Mouse (Mus musculus): ENCODE results near the gene B4galt5.
A peak's percentile ranks its signal among the peaks of the same experiment; 100 is the strongest.

B4galt5 gene

GRCm38 (mm10) chr2:167280090-167280985 lies 68.6 kb downstream of the B4galt5 start:
- DNase-seq (ENCODE audit: low read depth, low spot score), result peak; percentile 84

DNA sequence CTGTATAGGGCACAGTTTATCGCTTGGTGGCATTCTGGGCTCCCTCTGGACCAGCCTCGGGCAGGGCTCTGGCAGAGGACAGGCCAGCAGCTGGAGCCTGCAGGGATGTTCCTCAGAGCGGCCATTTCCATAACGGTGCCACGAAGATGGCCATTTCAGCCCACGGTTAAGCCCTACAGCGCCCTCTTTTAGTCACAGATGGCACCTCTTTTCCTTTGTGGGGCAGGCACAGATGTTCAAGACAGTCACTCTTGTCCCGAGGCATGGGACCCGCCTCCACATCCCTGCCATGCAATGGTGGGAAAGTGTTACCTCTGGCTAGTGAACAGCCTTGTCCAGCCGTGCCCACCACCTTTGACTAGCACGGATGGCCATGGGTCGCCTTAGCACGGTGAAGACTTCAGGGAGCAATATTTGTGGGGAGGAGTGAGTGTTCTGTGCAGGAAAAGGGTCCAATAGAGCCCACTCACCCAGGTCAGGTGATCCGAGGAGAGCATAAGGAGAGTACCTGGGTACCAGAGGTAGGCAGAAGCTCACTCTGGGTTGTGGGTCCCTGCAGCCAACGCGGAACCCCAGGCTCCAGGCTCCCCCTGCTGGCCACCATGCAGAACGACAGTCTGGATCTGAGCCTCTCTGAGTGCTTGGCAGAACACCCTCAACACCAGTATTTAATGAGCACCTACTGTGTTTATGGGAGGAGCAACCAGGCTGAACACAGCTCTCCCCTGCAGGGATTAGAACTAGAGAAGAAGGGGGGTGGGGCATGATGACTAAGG lies 70.0 kb downstream of the B4galt5 start:
- DNase-seq (ENCODE audit: low read depth, low spot score), result peak; percentile 73

GRCm38 (mm10) chr2:167278011-167278410 lies 71.0 kb downstream of the B4galt5 start:
- DNase-seq (ENCODE audit: low read depth, low spot score), result no peak

DNA sequence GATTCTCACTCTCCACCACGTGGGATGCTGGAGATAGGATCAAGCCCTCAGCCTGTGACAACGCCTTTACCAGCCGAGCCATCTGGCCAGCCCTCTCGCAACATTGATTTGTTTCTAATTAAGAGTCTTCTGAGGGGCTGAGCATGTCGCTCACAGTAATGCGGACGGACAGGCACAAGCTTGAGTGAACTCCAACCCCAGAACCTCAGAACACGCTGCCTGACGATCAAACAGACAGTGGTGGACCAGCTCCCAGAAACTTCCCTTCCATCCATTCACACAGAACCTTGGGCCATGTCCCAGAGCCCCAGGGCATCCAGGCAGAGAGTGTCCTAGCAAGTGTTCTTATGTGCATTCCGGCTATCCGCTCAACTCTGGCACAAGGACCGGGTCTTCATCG lies 72.0 kb downstream of the B4galt5 start:
- no peak for DNase-seq (ENCODE audit: low read depth, low spot score)

DNA sequence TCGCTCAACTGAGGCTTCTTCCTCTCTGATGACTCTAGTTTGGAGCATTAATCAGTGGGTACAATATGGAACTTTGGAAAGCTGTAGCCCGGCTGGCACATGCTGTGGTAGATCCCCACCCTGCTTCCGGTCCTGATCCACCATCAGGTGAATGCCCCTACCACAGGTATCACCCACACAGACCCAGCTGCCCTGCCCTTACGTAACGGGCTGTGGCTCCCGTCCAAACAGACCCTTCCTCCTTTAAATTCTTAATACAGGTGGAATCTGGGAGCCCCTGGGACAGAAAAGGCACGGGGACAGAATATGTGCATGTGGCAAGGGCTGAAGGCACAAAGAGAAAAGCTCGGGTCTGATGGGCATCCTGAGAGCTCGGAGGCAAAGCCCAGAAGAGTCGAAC lies 73.1 kb downstream of the B4galt5 start:
- DNase-seq (ENCODE audit: low read depth, low spot score), result no peak

DNA sequence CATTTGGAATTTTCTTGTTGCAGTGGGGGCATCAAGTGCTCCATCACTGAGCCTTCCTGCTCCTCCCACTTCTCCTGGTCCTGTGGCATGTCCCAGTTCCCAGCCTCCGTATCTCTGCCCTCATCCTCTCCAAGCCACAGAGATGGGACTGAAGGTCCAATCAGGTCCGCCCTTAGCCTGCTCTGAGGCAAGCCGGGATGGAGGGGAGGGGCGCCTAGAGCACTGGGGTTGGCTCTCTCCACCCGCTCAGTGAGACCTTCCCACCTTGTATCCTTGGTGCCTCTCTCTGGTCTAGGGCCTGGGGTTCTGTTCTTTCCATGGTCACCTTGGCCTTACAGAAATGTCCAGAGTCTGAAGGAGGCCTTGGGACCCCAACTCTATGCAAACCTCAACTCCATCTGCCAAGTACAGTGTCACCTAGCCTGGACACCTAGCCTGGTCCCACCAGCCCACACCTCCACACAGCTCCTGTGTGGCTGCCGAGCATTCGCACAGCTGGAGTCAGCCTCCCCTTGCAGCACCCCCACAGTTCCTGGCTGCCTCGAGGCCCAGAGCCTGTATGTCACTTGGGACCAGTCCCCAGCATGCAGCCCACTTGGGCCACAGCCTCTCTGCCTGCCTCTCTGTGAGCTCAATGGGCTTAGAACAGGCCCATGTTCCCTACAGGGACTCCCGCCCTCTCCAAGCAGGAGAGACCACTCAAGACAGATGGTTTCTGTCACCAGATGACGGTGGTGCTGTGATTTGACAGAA lies 74.1 kb downstream of the B4galt5 start:
- no peak for DNase-seq (ENCODE audit: low read depth, low spot score)

DNA sequence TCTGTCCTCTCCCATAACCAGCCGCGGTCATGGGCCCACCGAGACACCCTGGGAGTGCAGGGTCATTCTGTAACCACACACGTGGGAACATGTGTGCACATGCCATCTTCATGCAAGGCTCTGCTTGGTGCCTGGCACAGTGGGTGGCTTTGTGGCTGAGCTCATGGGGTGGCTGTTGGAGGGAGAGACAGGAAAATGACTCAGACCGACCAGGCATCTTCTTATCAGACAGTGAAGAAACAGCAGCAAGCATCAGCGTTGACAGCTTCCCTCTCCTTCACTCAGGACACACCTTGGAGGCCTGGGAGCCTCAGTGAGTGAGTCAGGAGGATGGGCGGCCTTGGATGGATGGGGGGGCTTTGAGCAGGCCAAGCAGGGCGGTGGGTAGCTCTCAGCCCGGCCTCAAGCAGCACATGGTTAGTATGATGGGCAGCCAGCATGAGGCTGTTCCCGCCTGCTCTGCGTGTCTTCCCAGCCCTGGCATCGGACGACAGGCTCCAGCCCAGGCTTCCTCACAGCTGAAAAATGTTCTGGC lies 75.7 kb downstream of the B4galt5 start:
- DNase-seq (ENCODE audit: low read depth, low spot score), result no peak

DNA sequence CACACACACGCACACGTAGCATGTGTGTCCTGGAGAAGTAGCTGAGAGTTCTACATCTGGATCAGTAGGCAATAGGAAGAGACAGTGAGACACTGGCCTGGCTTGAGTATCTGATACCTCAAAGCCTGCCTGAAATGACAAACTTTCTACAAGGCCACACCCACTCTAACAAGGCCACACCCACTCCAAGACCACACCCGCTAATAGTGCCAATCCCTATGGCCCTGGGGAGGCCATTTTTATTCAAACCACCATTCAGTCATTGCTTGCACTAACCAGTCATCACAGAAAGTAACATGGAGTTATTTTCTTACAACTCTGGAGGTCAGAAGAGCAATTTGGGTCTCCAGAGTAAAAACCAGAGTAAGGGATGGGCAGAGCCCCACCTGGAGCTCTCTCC lies 76.3 kb downstream of the B4galt5 start:
- DNase-seq (ENCODE audit: low read depth, low spot score), result no peak

GRCm38 (mm10) chr2:167271121-167271521 lies 77.9 kb downstream of the B4galt5 start:
- no peak for DNase-seq (ENCODE audit: low read depth, low spot score)

DNA sequence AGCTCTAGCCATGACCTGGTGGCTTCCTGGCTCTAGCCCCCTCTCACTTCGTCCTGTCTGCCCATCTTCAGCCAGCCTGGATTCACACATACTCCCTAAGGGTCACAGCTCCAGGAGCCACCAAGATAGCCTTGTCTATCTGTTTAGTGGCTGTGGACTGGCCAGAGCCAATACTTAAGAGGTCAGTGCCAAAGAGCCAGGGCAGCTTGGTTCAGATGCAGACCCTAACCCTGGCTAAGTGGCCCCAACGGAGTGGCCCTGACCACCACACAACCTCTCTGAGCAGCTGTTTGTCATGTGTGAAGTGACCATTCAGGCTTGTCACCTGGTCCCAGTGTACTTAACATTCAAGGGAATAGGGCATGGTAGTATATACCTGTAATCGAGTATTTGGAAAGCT lies 78.5 kb downstream of the B4galt5 start:
- no peak for DNase-seq (ENCODE audit: low read depth, low spot score)

DNA sequence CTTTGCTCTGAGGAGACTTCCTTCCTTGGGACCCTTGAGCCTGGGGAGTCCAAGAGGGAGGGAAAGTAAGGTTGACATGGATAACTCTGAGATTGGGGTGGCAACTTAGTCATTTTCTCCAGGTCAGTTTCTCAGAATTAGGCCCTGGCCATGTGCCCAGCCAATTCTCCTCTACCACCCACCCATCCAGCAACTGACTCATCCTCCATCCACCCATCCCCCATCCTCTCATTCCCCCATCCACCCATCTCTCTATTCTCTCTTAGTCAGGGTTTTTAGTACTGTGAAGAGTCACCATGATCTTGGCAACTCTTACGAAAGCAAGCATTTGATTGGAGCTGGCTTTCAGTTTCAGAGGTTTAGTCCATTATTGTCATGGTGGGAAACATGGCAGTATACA lies 80.3 kb downstream of the B4galt5 start:
- no peak for DNase-seq (ENCODE audit: low read depth, low spot score)

GRCm38 (mm10) chr2:167268411-167268690 lies 80.6 kb downstream of the B4galt5 start:
- DNase-seq (ENCODE audit: low read depth, low spot score), result no peak

GRCm38 (mm10) chr2:167267531-167268410 lies 81.2 kb downstream of the B4galt5 start:
- peak; percentile 82 for DNase-seq (ENCODE audit: low read depth, low spot score)

DNA sequence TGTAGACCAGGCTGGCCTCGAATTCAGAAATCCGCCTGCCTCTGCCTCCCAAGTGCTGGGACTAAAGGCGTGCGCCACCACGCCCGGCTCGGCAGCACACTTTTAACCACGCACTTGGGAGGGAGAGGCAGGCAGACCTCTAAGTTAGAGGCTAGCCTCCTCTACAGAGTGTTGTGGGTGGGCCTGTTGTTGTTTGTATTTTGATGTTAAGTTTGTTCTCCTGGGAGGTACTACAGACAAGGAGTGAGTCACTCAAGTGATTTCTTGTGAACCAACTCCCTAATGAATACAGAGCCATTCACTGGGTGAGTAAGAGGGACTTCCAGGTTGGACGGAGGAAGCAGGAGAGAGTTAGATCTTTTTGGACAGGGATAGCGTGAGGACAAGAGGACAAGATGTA lies 82.8 kb downstream of the B4galt5 start:
- no peak for DNase-seq (ENCODE audit: low read depth, low spot score)

GRCm38 (mm10) chr2:167265806-167266205 lies 83.2 kb downstream of the B4galt5 start:
- DNase-seq (ENCODE audit: low read depth, low spot score), result no peak

DNA sequence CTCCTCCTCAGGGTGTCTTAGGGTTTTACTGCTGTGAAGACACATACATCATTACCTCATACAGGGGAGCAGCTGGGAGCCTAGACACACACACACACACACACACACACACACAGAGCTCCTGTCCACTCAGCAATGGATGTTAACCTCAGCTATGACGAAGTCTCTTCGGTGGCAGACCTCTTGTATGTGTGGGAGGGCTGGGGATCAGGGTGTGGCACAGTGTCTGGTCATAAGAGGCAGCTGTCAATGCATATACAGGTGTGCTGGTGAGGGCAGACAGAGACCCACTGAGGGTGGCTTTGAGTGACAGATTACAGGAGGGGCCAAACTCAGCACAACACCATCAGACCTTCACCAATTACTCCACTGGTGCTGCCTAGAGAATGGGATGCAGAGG lies 84.0 kb downstream of the B4galt5 start:
- no peak for DNase-seq (ENCODE audit: low read depth, low spot score)

GRCm38 (mm10) chr2:167263931-167264330 lies 85.1 kb downstream of the B4galt5 start:
- no peak for DNase-seq (ENCODE audit: low read depth, low spot score)

DNA sequence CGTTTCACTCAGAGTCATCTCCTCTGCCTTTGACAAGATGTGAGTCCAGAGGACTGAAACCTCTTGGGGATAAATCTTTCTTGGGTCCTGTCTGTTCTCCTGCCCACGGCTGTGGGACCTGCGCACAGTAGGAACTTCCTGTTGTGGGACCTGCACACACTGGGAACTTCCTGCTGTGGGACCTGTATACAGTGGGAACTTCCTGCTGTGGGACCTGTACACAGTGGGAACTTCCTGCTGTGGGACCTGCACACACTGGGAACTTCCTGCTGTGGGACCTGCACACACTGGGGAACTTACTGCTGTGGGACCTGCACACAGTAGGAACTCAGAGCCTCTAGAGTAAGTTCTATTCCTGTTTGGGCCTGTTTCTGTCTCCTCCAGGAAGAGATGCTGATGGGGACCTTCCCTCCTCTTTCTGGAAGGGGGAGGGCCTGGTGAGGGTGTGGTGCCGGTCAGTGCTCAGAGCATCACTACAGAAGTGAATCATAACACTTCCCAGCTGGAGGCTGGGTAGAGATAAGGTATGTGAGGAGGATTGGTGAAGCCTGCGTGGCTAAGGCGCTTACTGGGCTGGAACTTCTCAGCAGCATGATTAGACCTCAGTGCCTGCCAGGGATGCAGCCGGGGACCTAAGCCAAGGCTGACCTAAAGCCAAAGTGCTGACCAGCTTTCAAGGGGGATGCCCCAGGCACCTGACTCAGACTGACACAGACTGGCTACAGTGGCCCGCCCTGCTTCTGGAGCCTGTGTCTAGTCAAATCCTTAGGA lies 85.8 kb downstream of the B4galt5 start:
- DNase-seq (ENCODE audit: low read depth, low spot score), result no peak

GRCm38 (mm10) chr2:167262433-167262832 lies 86.5 kb downstream of the B4galt5 start:
- no peak for DNase-seq (ENCODE audit: low read depth, low spot score)

DNA sequence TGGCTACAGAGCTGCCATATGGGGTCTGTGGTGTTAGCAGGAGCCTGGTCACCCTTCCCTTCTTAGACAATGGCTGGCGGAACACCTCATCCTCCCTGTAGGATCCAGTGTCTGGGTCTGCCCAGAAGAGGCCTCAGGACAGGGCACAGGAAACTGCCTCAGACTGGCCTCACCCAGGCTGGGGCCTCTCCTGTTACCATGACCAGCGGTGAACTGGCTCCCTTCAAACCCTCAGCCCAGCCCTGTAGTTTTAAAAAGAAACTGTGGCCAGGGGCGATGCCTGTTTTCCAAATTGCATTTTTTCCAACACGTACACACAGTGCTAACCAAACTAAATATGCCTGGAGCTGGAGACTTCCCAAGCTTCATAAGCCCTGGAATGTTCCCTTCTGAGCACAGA lies 87.9 kb downstream of the B4galt5 start:
- no peak for DNase-seq (ENCODE audit: low read depth, low spot score)
